Mouse (Mus musculus): Measurements from ENCODE around the gene Gjd3.

- TF ChIP-seq CTCF (IDR thresholded peaks at IDR 0.05; ENCODE audit: extremely low read depth, insufficient read depth, insufficient read length, insufficient replicate concordance) (no peak), POLR2A (IDR thresholded peaks at IDR 0.05; ENCODE audit: low read depth, low read length) (no peak)
Observed at GRCm38 (mm10) chr11:98949242-98949957, 33.4 kb downstream of the Gjd3 start.

Data from spleen, adult 2 months (tissue).